ENCODE assay signal across 23 mouse cellular contexts in the genomic region with DNA sequence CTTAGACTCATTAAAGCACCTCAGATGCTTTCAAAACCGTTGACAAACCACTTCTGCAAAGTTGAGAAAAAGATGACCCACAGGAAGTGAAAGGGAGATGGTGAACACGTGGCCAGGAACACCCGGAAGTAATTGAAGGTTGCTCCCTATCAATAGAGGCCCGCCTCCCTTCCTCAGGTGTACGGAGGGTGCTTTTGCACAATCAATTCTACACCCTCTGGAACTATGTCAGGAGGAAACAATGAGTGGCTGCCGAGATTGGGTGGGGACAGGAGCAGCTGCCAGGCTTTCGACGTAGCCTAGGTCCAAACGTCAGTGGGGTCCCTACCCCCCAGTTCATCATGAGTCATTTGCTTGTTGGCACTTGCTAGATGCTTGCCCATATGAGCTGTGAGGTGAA.
DNase-seq lines count a peak whose midpoint lies in the region; ATAC-seq and TF ChIP-seq lines count a peak whose summit lies in the region.
"Had no signal": no experiment of that assay in that cellular context is flagged by ENCODE, and none has a peak within 500 bp of the region (broad histone marks: within the 10 kb centered on the region; RNA-seq: fewer than 3 reads in every experiment).

No protein-coding gene starts in this region.

- H3K27me3 ChIP-seq in CH12.LX (replicated peaks), result no peaks in the 10 kb centered on the region
- H3K27me3 ChIP-seq in intestine, postnatal 0 days (replicated peaks; ENCODE audit: control insufficient read depth, insufficient read depth, low read length), result no peaks in the 10 kb centered on the region
- H3K27me3 ChIP-seq in stomach, postnatal 0 days (ENCODE audit: control insufficient read depth, insufficient read depth, low read length), result no peaks in the 10 kb centered on the region
- H3K27me3 ChIP-seq: embryonic facial prominence, embryonic 13.5 days; forebrain, embryonic 12.5 days; heart, embryonic 15.5 days; hindbrain, embryonic 13.5 days; Patski had no signal

- ATAC-seq in intestine, postnatal 0 days, result peak; percentile 70
- peak; percentile 75 for ATAC-seq in stomach, postnatal 0 days (ENCODE audit: low FRiP score, low TSS enrichment)
- ATAC-seq: CD4-positive, CD25-positive, alpha-beta regulatory T cell, adult 4 months; forebrain, embryonic 16.5 days; hindbrain, postnatal 0 days; Patski had no signal

- no peak for TF ChIP-seq RAD21 in CH12.LX (IDR thresholded peaks at IDR 0.05; ENCODE audit: low read depth, low read length)

- no peaks in the 10 kb centered on the region for H3K79me2 ChIP-seq in CH12.LX (replicated peaks; ENCODE audit: control insufficient read depth, extremely low read depth, insufficient read depth, poor library complexity, severe bottlenecking)

- DNase-seq in urinary bladder, postnatal 14 days (ENCODE audit: low spot score), result peak; percentile 59
- no peak for DNase-seq in urinary bladder, postnatal 4 days (ENCODE audit: low spot score in 2 of 2)
- no peak for DNase-seq in CH12.LX (ENCODE audit: extremely low read depth)
- DNase-seq in stomach, postnatal 0 days (ENCODE audit: low spot score), result peak; percentile 31
- no peak for DNase-seq in lung, postnatal 10 days
- DNase-seq in right cerebral cortex, adult 2 months (ENCODE audit: low spot score in 2 of 2), result no peak
- DNase-seq: adrenal gland, adult 8-10 months; adrenal gland, postnatal 36 days; cerebellum, adult 9-10 months; cerebellum, postnatal 25 days; gastrocnemius, postnatal 10 days; heart, adult 2 months; heart, postnatal 14 days had no signal

- H3K36me3 ChIP-seq in CH12.LX (replicated peaks in 1 of 2; ENCODE audit: control insufficient read depth in 1 of 2, insufficient read depth in 1 of 2, low read length in 1 of 2), result peaks cover 9 to 85% of the 10 kb centered on the region in 2 experiments
- H3K36me3 ChIP-seq in intestine, postnatal 0 days (ENCODE audit: control insufficient read depth, insufficient read depth), result peaks cover 9% of the 10 kb centered on the region; the same call in 1 of the 2 replicates
- H3K36me3 ChIP-seq in stomach, postnatal 0 days (ENCODE audit: control insufficient read depth, insufficient read depth, low read length), result no peaks in the 10 kb centered on the region

- dilution Hi-C loops in CH12.LX (cut with MboI; ENCODE audit: extremely low pct_ligation_motif_present, extremely low pct_unique_long_range_greater_than_20kb, low sequenced_read_pairs), result no loop called here

- H3K27ac ChIP-seq in CH12.LX (ENCODE audit: insufficient read depth, low read depth), result no peak overlapping the region
- no peak overlapping the region for H3K27ac ChIP-seq in intestine, postnatal 0 days (ENCODE audit: low read depth, low read length)
- H3K27ac ChIP-seq in stomach, postnatal 0 days (replicated peaks), result peak overlapping the region; percentile 70
- H3K27ac ChIP-seq: embryonic facial prominence, embryonic 13.5 days; forebrain, embryonic 12.5 days; heart, adult 2 months; heart, embryonic 15.5 days; hindbrain, embryonic 13.5 days; hindbrain, postnatal 0 days had no signal

- TF ChIP-seq EP300 in CH12.LX (IDR thresholded peaks at IDR 0.05; ENCODE audit: low read length), result no peak
- TF ChIP-seq EP300 in stomach, postnatal 0 days (optimal IDR thresholded peaks at IDR 0.05), result peak; percentile 45

- in situ Hi-C loops in CH12.LX (cut with MboI; ENCODE audit: low pct_ligation_motif_present, low pct_unique_long_range_greater_than_20kb, low sequenced_read_pairs), result no loop called here

- H3K9me3 ChIP-seq in CH12.LX (replicated peaks; ENCODE audit: low read length), result no peaks in the 10 kb centered on the region
- H3K9me3 ChIP-seq in intestine, postnatal 0 days (ENCODE audit: control insufficient read depth), result no peaks in the 10 kb centered on the region
- H3K9me3 ChIP-seq in stomach, postnatal 0 days (ENCODE audit: control insufficient read depth, low read length), result no peaks in the 10 kb centered on the region
- H3K9me3 ChIP-seq: embryonic facial prominence, embryonic 13.5 days; forebrain, embryonic 12.5 days; heart, embryonic 15.5 days; hindbrain, embryonic 13.5 days had no signal

- H3K4me3 ChIP-seq in CH12.LX (replicated peaks in 1 of 3; ENCODE audit: low read depth in 2 of 3, low read length in 2 of 3, poor library complexity in 1 of 3), result no peak overlapping the region
- H3K4me3 ChIP-seq in intestine, postnatal 0 days (ENCODE audit: low read depth, low read length), result no peak overlapping the region
- no peak overlapping the region for H3K4me3 ChIP-seq in stomach, postnatal 0 days (ENCODE audit: low read depth, low read length)
- H3K4me3 ChIP-seq: embryonic facial prominence, embryonic 13.5 days; forebrain, embryonic 12.5 days; heart, adult 2 months; heart, embryonic 15.5 days; hindbrain, embryonic 13.5 days had no signal

- no peak overlapping the region for H3K9ac ChIP-seq in CH12.LX (ENCODE audit: insufficient read depth, low read depth)
- H3K9ac ChIP-seq in intestine, postnatal 0 days (ENCODE audit: low read depth, low read length), result no peak overlapping the region
- H3K9ac ChIP-seq in stomach, postnatal 0 days (ENCODE audit: low read length), result no peak overlapping the region
- H3K9ac ChIP-seq: embryonic facial prominence, embryonic 13.5 days; forebrain, embryonic 12.5 days; heart, embryonic 15.5 days; hindbrain, embryonic 13.5 days had no signal

- H3K4me1 ChIP-seq in CH12.LX (ENCODE audit: control insufficient read depth in 1 of 2, insufficient read depth in 2 of 2), result peaks cover 0 to 27% of the 10 kb centered on the region in 2 experiments; a peak in 3 of 4 replicates
- no peaks in the 10 kb centered on the region for H3K4me1 ChIP-seq in intestine, postnatal 0 days (replicated peaks; ENCODE audit: control insufficient read depth, insufficient read depth, low read length)
- no peaks in the 10 kb centered on the region for H3K4me1 ChIP-seq in stomach, postnatal 0 days (replicated peaks; ENCODE audit: control insufficient read depth, insufficient read depth)
- H3K4me1 ChIP-seq: forebrain, embryonic 12.5 days had no signal

- TF ChIP-seq CTCF in CH12.LX (conservative IDR thresholded peaks at IDR 0.05 in 1 of 2, IDR thresholded peaks at IDR 0.05 in 1 of 2; ENCODE audit: low read depth in 2 of 2, low read length in 2 of 2), result no peak
- TF ChIP-seq CTCF in intestine, postnatal 0 days (IDR thresholded peaks at IDR 0.05; ENCODE audit: low read depth), result no peak
- TF ChIP-seq CTCF in stomach, postnatal 0 days (IDR thresholded peaks at IDR 0.05; ENCODE audit: low read depth), result no peak

- H3K4me2 ChIP-seq in CH12.LX (ENCODE audit: insufficient read depth, low read depth, poor library complexity, severe bottlenecking), result no peak overlapping the region
- H3K4me2 ChIP-seq in intestine, postnatal 0 days (replicated peaks; ENCODE audit: low read depth), result no peak overlapping the region
- H3K4me2 ChIP-seq in stomach, postnatal 0 days (replicated peaks; ENCODE audit: low read depth), result no peak overlapping the region
- H3K4me2 ChIP-seq: embryonic facial prominence, embryonic 13.5 days; forebrain, embryonic 12.5 days; heart, embryonic 11.5 days; heart, embryonic 15.5 days; hindbrain, embryonic 13.5 days had no signal

- no peak for TF ChIP-seq POLR2A in CH12.LX (IDR thresholded peaks at IDR 0.05; ENCODE audit: low read depth, low read length)

- WGBS in intestine, postnatal 0 days, result 53% methylated on average over 9 of the region's 9 CpGs
- 52% methylated on average over 9 of the region's 9 CpGs for WGBS in stomach, postnatal 0 days

TF ChIP-seq in CH12.LX, 34 proteins besides CTCF, POLR2A, EP300 and RAD21 (continues in another document):
- TF ChIP-seq ZKSCAN1 (IDR thresholded peaks at IDR 0.05; ENCODE audit: borderline replicate concordance, low read depth, low read length) (no peak), ELF1 (IDR thresholded peaks at IDR 0.05; ENCODE audit: low read depth, low read length) (0 out of 2 replicates have a peak, but pooled peaks have one; percentile 13), TCF12 (IDR thresholded peaks at IDR 0.05; ENCODE audit: low read depth, low read length) (0 out of 2 replicates have a peak, but pooled peaks have one; percentile 14), NELFE (IDR thresholded peaks at IDR 0.05; ENCODE audit: low read depth, low read length) (no peak), ETS1 (conservative IDR thresholded peaks at IDR 0.05; ENCODE audit: low read depth, low read length) (no peak), KAT2A (IDR thresholded peaks at IDR 0.05; ENCODE audit: insufficient replicate concordance, low read length) (no peak), JUND (conservative IDR thresholded peaks at IDR 0.05; ENCODE audit: low read depth, low read length) (no peak), GABPA (IDR thresholded peaks at IDR 0.05; ENCODE audit: insufficient replicate concordance, low read depth, low read length) (no peak), BHLHE40 (IDR thresholded peaks at IDR 0.05; ENCODE audit: low read depth, low read length) (no peak), POLR2AphosphoS2 (IDR thresholded peaks at IDR 0.05; ENCODE audit: low read depth, low read length) (no peak), MYC (IDR thresholded peaks at IDR 0.05; ENCODE audit: low read depth, low read length) (no peak), TBP (conservative IDR thresholded peaks at IDR 0.05; ENCODE audit: low read depth, low read length) (no peak), HCFC1 (IDR thresholded peaks at IDR 0.05; ENCODE audit: low read depth, low read length) (peak; percentile 39), MXI1 (IDR thresholded peaks at IDR 0.05; ENCODE audit: low read depth, low read length) (no peak), CHD2 (IDR thresholded peaks at IDR 0.05; ENCODE audit: low read length) (no peak), MAZ (IDR thresholded peaks at IDR 0.05; ENCODE audit: low read depth, low read length) (no peak), MAFK (IDR thresholded peaks at IDR 0.05; ENCODE audit: insufficient replicate concordance, low read length) (no peak), E2F4 (IDR thresholded peaks at IDR 0.05; ENCODE audit: insufficient replicate concordance, low read depth, low read length) (no peak), ZMIZ1 (IDR thresholded peaks at IDR 0.05; ENCODE audit: low read depth, low read length) (no peak), JUN (IDR thresholded peaks at IDR 0.05; ENCODE audit: insufficient read depth, low read depth, low read length) (no peak), USF1 (IDR thresholded peaks at IDR 0.05; ENCODE audit: low read depth, low read length) (peak; percentile 59), SIN3A (IDR thresholded peaks at IDR 0.05; ENCODE audit: low read length) (no peak), NRF1 (IDR thresholded peaks at IDR 0.05; ENCODE audit: low read depth, low read length) (no peak), PAX5 (IDR thresholded peaks at IDR 0.05; ENCODE audit: low read length) (no peak), CHD1 (IDR thresholded peaks at IDR 0.05; ENCODE audit: low read depth, low read length) (no peak), SMC3 (IDR thresholded peaks at IDR 0.05; ENCODE audit: low read depth, low read length) (no peak), ZC3H11A (IDR thresholded peaks at IDR 0.05; ENCODE audit: low read depth, low read length) (no peak), UBTF (IDR thresholded peaks at IDR 0.05; ENCODE audit: low read depth, low read length) (no peak)

Comparison
In these comparisons a context has a peak if more than half of its experiments do, and no peak if none do; other contexts are left out.
1. DNase-seq: peak in urinary bladder, postnatal 14 days (single experiment) and stomach, postnatal 0 days (single experiment); none in urinary bladder, postnatal 4 days (0 of 2), CH12.LX (single experiment), lung, postnatal 10 days (single experiment) and right cerebral cortex, adult 2 months (0 of 2).